In the genomic region with DNA sequence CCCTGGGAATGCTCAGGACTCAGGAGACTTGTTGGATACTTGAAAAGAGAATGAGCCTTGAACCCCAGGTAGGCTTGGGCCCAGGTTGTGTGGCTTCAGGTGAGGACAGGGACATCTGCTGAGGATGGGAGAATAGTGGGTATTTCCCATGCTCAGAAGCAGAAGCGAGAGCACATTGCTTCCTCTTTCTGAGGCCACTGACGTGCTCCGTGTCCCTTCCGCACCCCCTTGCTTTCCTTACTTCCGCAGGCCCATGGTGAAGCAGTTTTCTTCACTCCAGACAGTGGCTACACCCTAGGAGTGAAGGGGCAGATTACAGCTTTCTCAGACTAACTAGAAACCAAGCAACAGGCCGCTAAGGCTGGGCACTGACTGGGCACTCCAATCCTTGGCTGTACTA, we compare ENCODE assay signal across 11 mouse cellular contexts. TPM values are rescaled to one million over a fixed set of nuclear protein-coding genes. Genes with fewer than 3 reads are reported as not detected.
DNase-seq lines count a peak whose midpoint lies in the region; ATAC-seq and TF ChIP-seq lines count a peak whose summit lies in the region.
"Had no signal": no experiment of that assay in that cellular context is flagged by ENCODE, and none has a peak within 500 bp of the region (broad histone marks: within the 10 kb centered on the region; RNA-seq: fewer than 3 reads in every experiment).

No protein-coding gene starts in this region.

- H3K27me3 ChIP-seq in midbrain, embryonic 14.5 days (ENCODE audit: control insufficient read depth, insufficient read depth, low read length): no peaks in the 10 kb centered on the region

- no peak overlapping the region for H3K4me3 ChIP-seq in gastrocnemius, adult 2 months
- no peak overlapping the region for H3K4me3 ChIP-seq in midbrain, embryonic 14.5 days (replicated peaks; ENCODE audit: low read depth, low read length)

- H3K9me3 ChIP-seq in midbrain, embryonic 14.5 days (ENCODE audit: control insufficient read depth, low read length): no peaks in the 10 kb centered on the region

- no peaks in the 10 kb centered on the region for H3K36me3 ChIP-seq in midbrain, embryonic 14.5 days (ENCODE audit: control insufficient read depth, insufficient read depth, low read length)

- DNase-seq in gastrocnemius, adult 2 months: peak; percentile 28
- no peak for DNase-seq in gastrocnemius, postnatal 36 days
- DNase-seq in kidney, postnatal 25 days: no peak
- DNase-seq in c-Kit-positive CD71-positive TER-119-positive erythroid progenitor cells, embryonic 14.5 days (ENCODE audit: low spot score): no peak
- no peak for DNase-seq in midbrain, embryonic 14.5 days
- DNase-seq: thymus, postnatal 36 days had no signal

- TF ChIP-seq CTCF in gastrocnemius, adult 2 months (IDR thresholded peaks at IDR 0.05): no peak

- intact Hi-C loops in gastrocnemius, adult 2 months (cut with DNase I): no loop called here
- intact Hi-C loops in gastrocnemius, postnatal 36 days (cut with DNase I): no loop called here

- H3K27ac ChIP-seq in gastrocnemius, adult 2 months: peak overlapping the region; percentile 40; the same call in 1 of the 2 replicates
- H3K27ac ChIP-seq in midbrain, embryonic 14.5 days (replicated peaks; ENCODE audit: low read depth, low read length): no peak overlapping the region

- peak; percentile 54 for ATAC-seq in CD4-positive, CD25-positive, alpha-beta regulatory T cell, adult 4 months
- ATAC-seq in hematopoietic stem cell, adult 5-6 weeks (replicated peaks in 1 of 2; ENCODE audit: insufficient read depth in 1 of 2, low FRiP score in 2 of 2, low TSS enrichment in 1 of 2, low read depth in 1 of 2, poor library complexity in 2 of 2, severe bottlenecking in 2 of 2): peak; percentile 90
- ATAC-seq in monocyte, adult 5-6 weeks (replicated peaks; ENCODE audit: insufficient number of reproducible peaks, low FRiP score, low TSS enrichment, poor library complexity, severe bottlenecking): peak; percentile 68
- no peak for ATAC-seq in midbrain, embryonic 14.5 days (ENCODE audit: low FRiP score, low TSS enrichment)
- ATAC-seq: intestine, postnatal 0 days had no signal

- no peak overlapping the region for H3K9ac ChIP-seq in midbrain, embryonic 14.5 days (replicated peaks; ENCODE audit: low read length)

- H3K4me2 ChIP-seq in midbrain, embryonic 14.5 days (ENCODE audit: low read length): no peak overlapping the region

- 90% methylated on average over 6 of the region's 6 CpGs for WGBS in midbrain, embryonic 14.5 days

- H3K4me1 ChIP-seq in midbrain, embryonic 14.5 days (ENCODE audit: control insufficient read depth, insufficient read depth, low read length): no peaks in the 10 kb centered on the region

RNA-seq across cellular contexts. Expression of gene Il10ra, which starts 22.9 kb away (rescaled TPM):
- under 1 TPM; 0.47 to 0.54 TPM for total RNA-seq in gastrocnemius, adult 2 months (2021)
- total RNA-seq in gastrocnemius, postnatal 36 days (2021): under 1 TPM; 0.28 to 0.62 TPM
- polyA plus RNA-seq in CD4-positive, CD25-positive, alpha-beta regulatory T cell, adult 4 months (2017; shearing (Covaris generic)): 10 to 100 TPM; 38.8 to 66.0 TPM
- 8.0 and 18.6 TPM in 2 replicates for total RNA-seq in hematopoietic stem cell, adult 5-6 weeks (2017)
- total RNA-seq in monocyte, adult 5-6 weeks (2017): 358 to 411 TPM (median 369 TPM) in 3 replicates
- polyA plus RNA-seq in midbrain, embryonic 14.5 days (2014; fragmentation: Nextera tagmentation; extraction: Ambion mirVana): 0.34 and 0.67 TPM in 2 replicates

RNA-seq across cellular contexts. Expression of gene Tmprss4, which starts 42.2 kb away (rescaled TPM):
- total RNA-seq in gastrocnemius, adult 2 months (2021): not detected
- not detected for total RNA-seq in gastrocnemius, postnatal 36 days (2021)
- not detected for polyA plus RNA-seq in CD4-positive, CD25-positive, alpha-beta regulatory T cell, adult 4 months (2017; shearing (Covaris generic))
- total RNA-seq in hematopoietic stem cell, adult 5-6 weeks (2017): 0.31 TPM in 1 of 2 replicates, not detected in the other
- total RNA-seq in monocyte, adult 5-6 weeks (2017): not detected in 3 replicates
- polyA plus RNA-seq in midbrain, embryonic 14.5 days (2014; fragmentation: Nextera tagmentation; extraction: Ambion mirVana): not detected in 2 replicates
- polyA plus RNA-seq: neural tube, embryonic 14.5 days had no signal

Comparison
In these comparisons a context has a peak if more than half of its experiments do, and no peak if none do; other contexts are left out.
1. RNA of gene Il10ra, which starts 22.9 kb away (total RNA-seq): 358 to 411 TPM in monocyte, adult 5-6 weeks; 8.0 to 18.6 TPM in hematopoietic stem cell, adult 5-6 weeks, 0.28 to 0.62 TPM in gastrocnemius, postnatal 36 days and 0.47 to 0.54 TPM in gastrocnemius, adult 2 months; every median in the first group is over 10 times any median in the second.